Mouse (Mus musculus): ENCODE results near the gene Vps72.
A peak's percentile ranks its signal among the peaks of the same experiment; 100 is the strongest.
"Not testable (repeated sequence)": the region's sequence is repeated elsewhere in the genome, so short reads cannot be mapped to it uniquely, and the experiment has no call there.

Gene Vps72

DNA sequence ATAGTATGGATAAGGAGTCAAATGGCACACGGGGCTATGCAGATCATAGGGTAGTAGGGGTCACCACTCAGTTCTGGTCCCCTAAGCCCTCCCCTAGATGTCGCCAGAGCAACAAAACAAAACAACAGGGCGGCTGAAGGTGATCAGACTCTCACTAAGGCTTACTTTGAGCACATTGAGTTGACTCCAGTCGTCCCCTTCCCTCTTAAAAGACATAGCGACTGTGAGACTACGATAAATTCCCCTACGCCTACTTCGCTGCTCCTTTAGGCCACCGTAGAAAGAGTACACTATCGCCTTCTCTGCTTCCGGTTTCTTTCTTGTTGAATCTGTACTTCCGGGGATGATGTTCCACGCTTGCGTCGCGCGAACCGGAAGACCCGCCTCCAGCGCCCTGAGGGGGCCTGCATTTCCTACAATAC lies 22.9 kb downstream of the Vps72 start, which contains the start of the genes Scnm1 and Lysmd1:
Scnm1 (minus strand) TSS at position 332 of the 422 bp plus-strand sequence.
Lysmd1 (plus strand) TSS at position 409 of the 422 bp plus-strand sequence.
- peak; percentile 90 for DNase-seq (ENCODE audit: low read depth)

DNA sequence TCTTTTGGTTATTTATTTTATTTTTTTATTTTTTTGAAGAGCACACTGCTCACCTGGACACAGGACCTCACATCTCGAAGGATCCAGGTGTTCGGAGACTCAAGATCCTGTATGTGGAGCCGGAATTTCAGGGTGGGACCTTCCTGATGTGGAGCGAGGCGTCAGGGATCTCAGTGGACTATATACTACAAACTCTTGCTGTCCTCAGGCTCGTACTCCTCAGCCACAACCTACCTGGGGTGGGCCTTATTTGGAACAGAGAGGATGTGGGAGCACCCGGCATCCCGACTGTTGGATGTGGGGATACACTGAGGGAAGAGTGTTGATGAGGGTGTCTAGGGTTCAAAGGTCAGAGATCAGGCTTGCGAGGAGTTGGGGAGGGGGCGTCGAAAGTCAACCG lies 23.3 kb downstream of the Vps72 start:
- DNase-seq (ENCODE audit: low read depth), result not testable (repeated sequence)

DNA sequence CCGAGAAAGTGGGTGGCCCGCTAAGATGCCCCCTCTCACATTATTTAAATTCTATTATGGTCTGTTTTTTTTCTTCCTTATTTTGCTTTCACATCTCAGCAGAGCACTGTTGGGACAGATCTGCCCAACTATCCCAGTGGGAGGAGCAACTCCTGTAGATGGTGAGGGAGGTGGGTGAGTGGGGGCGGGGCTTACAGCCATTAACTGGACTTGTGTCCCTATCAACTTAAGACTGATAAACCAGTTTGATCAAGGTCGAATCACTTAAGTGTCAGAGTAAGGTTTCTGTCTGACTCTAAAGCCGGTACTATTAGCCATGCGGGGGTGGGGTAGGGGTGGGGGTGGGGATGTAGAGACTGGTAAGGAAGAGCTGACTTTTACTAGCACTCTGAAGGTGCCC lies 24.2 kb downstream of the Vps72 start:
- no peak for DNase-seq (ENCODE audit: low read depth)

DNA sequence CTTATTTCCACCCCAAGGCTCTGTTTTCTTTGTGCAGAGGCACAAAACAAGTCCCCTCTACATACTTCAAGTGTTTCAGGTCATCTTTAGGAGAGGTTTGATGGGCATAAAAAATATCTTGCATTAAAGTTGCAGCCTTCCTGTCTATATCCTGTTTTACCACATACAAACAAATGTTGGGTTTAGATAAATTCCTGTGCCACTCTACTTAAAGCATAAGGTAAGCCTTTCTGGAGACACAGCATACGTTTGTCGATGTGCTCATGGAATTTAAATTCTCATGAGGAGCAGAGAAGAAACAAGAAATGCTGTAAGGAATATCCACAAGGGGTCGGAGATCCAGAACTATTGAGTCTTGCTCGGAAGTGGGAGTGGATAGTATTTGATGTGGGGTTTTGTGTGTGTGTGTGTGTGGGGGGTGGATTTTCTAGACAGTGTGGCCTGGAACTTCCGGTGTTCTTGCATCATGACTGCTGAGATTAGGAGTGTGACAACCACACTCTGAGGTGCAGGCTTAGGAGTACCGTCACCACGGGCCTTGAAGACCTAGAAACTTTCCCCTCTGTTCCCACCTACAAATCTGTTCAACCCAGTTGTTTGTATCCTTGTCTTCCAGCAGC lies 24.7 kb downstream of the Vps72 start:
- DNase-seq (ENCODE audit: low read depth), result no peak

DNA sequence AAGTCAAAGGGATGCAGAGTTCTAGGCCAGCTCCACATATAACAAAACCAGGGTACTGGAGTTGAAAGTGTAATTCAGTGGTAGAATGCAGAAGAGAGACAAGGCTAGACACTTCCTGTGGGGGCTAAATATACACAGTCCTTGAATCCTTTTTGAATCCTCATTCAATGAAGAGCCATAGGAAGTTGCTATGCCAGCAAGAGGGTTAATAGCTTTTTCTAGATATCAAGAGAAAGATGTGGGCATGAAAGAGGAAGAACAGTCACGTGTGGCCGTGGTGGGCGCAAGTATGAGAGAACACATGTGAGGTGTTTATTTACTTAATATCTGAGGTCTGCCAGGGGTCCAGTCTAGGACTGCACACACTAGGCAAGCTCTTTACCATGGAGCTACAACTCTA lies 25.5 kb downstream of the Vps72 start:
- no peak for DNase-seq (ENCODE audit: low read depth)

DNA sequence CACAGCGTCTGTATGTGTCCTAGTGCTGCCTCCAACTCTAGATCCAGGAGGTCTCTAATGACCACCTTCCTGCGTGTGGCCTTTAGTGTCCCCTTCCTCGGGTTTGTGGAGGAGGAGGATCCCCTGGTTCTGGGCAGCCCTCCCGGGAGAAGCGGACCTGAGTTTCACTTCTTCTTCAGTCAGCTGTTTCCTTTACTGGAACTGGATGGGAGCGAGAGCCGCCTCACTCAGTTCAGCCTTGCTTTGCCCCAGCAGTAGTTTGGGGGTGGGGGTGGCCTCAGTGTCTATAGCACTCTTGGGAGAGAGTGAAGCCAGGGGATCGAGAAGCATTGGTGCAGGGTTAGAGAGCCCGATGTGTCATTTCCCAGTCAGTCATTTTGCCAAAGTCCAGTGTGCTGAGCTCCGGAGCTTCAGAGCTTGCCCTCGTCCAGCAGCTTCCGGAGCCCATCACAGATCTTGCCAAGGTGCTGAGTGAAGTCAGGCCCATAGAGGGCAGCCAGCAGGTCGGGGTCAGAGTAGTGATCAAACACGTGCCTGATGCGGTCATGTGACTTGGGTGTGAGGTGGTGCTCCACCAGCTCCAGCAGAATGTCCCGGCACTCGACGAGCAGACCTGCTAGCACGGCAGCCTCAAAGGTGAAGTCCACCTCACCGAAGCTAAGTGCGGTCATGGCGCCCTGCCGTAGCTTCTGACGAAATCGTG lies 28.9 kb downstream of the Vps72 start:
- no peak for DNase-seq (ENCODE audit: low read depth)

DNA sequence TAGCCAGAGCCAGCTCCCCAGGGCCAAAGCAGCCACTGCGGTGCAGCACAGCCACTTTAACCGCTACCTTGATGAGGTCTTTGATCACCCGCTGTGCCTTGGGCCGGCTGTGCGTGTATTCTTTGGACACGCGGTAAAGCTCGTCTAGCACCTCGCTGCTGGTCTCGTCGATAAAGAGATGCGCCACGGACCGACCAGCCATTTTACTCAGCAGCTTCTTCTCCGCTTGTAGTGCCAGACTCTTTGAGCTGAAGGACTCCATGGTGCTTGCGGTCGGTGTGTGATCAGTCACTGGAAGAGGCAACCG lies 29.4 kb downstream of the Vps72 start:
- no peak for DNase-seq (ENCODE audit: low read depth)

DNA sequence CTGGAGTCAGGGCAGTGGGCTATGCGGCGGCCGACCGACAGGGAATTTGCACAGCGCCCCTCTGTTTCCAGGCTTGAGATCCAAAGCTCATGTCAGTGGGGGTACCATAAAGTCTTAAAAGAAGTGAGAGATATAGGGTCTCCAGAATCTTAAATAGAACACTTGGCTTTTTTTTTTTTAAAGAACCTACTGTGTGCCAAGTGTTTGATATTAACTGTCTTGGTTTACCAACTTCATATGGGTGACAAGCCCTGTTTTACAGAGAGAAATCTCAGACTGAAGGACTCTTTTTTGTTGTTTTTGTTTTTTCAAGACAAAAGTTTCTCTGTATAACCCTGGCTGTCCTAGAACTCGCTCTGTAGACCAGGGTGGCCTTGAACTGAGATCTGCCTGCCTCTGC lies 30.0 kb downstream of the Vps72 start:
- no peak for DNase-seq (ENCODE audit: low read depth)

DNA sequence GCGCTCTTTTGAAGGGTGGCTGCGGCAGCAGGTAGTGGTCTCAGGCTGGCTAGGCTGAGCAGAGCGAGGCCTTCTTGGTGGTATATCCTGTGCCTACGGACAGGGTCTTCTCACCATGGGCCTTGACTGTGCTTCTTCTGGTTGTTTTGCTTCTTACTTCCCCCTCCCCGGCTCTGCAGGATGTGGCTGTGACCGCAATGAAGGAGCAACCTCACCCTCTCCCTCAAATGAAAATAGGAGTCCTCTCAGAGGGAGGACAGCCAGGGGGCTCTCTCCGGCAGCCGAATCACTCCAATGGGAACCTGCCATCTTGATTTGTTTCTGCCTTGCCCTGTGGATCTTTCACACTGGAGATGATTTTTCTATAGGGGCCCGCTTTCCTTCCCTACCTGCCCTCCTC lies 30.7 kb downstream of the Vps72 start:
- DNase-seq (ENCODE audit: low read depth), result no peak

DNA sequence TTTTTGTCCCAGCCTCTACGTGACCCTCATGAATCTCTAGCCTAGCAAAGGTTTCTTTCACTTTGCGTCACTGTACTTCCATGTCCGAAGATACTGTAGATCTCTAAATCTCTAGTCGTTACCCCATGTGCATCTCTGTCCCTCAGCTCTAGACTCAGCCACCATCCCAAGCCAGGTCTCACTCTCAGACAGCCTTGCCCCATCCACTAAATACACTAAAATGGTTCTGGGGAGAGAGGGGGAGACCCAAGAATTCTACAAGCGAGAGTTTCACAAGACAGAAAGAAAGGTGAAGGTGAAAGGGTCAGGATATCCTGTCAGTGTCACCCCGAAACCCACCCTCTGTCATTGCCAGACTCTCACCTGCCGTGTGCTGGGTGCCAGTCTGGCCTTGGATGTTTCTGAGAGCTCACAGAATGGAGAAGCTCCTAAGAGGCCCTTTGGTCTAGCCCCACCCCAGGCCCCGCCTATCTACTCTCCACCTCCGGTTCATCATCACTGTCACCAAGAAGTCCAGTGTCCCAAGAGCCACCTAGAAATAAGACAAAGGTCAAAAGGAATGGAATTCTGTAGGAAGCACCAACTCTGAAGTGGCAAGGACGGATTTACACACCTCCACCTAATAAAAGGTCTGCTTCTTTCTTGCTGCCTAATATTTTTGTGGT lies 31.3 kb downstream of the Vps72 start, which contains the start of gene Tnfaip8l2:
Tnfaip8l2 (minus strand) TSS at position 409 of the 665 bp plus-strand sequence.
- no peak for DNase-seq (ENCODE audit: low read depth)

DNA sequence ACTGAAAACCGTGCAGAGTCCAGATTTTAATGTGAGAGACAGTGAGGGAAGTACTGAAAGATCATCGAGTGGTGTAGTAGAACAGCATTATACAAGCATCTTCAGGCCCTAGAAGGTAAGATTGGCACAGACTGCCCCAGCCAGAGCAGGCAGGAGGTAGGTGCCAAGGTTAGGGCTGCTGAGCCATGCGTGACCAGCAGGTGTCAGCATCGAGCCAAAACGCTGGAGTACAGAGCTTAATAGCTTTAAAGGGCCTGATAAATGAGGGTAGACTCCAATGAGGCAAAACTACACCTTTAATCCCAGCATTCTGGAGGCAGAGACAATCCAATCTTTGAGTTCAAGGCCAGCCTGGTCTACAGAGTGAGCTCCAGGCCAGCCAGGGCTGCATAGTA lies 31.8 kb downstream of the Vps72 start:
- peak; percentile 85 for DNase-seq (ENCODE audit: low read depth)

DNA sequence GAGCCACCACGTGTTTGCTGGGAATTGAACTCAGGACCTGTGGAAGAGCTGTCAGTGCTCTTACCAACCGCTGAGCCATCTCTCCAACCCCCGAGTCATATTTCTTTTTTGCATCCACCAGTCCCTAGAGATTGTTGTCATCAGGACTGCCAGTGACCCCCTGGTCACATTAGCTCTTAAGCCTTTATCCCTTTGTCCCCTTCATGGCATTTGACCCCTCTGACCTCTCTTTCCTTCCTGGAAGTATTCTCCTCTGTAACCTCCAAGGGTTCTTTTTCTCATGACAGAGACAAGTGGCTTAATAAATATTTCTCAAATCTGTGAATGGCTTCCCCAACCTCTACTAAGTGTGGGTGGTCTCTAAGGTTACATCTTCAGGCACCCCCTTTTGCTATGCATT lies 37.1 kb downstream of the Vps72 start:
- DNase-seq (ENCODE audit: low read depth), result no peak

DNA sequence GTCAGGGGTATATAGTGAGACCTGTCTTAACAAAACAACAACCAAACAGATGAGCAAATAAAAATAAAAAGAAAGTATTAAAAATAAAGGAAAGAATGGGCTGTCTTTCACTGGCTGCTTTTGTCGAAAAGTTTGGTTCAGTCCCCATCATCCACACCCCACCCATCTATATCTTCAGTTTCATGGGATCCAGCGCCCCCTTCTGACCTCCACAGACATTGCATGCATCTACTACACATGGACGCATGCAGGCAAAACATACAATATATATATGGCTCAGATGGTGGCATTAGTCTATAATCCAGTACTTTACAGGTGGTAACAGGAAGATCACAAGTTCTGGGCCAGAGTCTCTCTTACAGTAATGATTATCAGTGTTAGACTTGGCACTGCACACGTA lies 43.1 kb downstream of the Vps72 start:
- DNase-seq (ENCODE audit: low read depth), result peak; percentile 66

DNA sequence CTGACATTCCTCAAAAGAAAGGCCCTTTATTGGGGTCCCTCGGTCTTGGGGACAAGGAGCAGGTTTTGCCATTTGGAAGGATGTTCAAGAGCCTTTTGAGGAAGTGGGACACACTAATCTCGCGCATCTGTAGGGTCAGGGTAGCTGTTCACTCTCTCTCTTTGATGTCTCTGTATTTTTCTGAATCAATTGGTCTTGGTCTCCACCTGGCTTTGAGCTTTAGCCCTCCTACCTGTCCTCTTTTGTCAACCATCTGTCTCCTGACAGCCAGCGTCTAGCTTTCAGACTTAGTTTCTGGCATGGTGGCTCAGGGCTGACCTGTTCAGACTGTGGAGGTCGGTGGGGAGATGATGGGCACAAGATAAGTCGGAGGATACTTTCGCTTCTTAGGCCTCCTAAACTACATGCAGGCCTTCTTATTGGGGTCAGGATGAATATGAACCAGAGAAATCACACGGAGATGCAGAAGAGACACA lies 48.7 kb downstream of the Vps72 start:
- DNase-seq (ENCODE audit: low read depth), result no peak

DNA sequence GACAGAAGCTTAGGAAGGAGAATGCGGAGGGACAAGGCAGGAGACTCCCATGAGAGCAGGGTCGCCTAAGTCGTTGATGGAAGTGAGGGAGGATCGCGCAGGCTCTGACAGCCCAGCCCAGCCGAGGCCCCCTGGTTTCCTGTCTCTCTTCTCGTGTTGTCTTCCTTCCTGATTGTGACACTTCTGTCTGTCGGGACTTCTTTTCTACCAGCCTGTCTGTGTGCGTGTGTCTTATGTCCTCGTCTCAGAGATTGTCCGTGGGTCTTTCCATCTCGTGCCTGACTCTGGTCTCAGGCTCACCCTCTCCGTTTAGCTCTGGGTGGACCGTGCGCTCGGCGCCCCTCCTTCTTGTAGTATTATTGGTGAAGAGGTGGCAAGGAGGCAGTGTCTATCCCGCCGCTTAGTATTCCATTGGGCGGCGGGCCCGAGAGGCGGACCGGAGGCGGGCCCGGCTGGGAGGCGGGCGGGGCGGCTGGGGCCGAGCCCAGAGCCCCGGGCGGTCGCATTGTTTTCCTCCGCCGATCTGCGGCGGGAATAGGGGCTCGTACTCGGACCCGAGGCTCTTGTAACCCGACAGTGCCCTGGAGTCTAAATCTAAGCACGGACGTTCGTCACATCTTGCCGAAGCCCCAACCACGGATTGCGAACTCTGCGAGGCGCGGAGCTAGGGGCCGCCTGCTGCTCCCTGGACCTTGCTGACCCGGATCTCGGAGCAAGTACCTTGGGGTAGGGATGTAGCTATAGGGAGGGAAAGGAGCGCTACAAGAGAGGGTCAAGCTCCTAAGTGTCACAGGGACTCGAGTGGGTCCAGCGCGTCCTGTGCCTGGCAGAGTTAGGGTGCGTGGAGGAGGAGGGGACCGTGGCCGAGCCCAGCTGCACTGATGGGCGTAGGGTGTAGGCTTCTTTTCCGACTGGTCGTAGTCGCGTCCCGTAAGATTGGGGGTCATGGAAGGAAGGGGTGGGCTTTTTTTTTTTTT lies 49.5 kb downstream of the Vps72 start, which contains the start of gene Sema6c:
Sema6c (plus strand) TSS at position 471 of the 977 bp plus-strand sequence.
- DNase-seq (ENCODE audit: low read depth), result peak; percentile 76

DNA sequence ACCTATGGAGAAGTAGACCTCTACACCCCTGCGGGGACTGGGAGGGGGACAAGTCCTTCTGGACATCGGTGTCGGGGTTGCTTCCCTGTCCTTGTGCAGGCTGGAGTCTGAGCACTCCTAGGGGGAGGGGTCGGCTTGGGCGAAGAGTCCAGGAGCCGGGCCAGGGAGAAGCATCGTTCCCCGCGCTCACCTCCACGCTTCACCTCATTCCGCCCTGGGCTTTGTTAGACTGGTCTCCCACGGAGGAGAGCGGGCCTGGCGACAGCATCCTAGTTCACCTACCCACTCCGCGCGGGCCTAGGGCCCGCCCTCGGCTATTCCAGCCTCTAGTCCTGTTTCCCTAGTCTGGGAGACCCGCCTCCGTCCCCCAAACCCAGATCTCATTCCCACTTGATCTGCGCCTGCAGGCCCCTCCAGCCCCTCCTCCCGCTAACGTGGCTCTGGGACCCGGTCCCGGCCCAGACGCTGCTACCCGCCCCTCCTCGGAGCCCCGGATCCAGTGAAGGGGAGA lies 50.3 kb downstream of the Vps72 start:
- no peak for DNase-seq (ENCODE audit: low read depth)

DNA sequence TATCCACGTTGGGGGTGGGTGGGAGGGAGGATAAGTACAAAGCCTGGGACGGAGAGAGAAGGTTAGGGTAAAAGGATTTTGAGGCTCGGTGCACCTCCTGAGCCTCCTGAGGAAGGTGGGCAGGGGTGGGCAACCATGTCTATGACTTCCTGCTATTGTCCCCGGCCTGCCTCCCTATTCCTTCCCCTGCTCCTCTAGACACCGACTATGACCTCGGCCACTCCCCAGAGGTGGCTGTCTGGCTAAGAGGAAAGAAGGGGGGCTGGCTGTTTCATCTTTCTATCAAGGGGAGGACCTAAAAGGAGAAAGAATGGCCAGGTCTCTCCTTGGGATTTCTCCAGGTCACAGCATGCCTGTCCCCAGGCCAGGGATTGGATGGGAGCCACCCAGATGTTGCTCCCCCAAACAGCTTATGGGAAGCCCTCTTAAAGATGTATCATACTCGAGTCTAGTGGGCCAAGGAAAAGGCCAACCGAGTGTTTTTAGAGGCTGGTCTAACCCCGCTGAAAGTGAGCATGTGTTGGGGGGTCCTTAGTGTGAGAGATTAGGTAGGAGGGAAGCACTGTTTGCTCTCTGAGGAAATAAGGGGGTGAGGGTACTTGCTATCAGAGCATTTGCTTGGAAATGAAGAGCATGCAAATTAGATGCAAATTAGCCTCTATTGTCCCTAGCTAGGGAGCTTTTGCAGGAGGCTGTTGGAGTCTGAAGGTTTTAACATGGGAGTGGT lies 51.0 kb downstream of the Vps72 start:
- no peak for DNase-seq (ENCODE audit: low read depth)

DNA sequence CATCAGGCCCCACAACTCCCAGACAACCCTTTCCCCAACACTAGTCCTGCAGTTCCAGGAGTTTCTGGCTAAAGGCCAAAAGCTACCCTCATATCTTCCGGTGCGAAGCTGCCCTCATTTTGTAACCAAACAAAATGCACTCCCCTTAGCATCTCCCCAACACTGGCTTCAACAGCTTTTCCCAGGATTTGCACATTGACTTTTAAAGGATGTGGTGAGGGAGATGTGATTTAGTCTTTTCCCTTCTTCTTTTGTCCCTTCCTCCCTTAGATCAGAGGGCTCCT lies 51.5 kb downstream of the Vps72 start:
- DNase-seq (ENCODE audit: low read depth), result no peak

DNA sequence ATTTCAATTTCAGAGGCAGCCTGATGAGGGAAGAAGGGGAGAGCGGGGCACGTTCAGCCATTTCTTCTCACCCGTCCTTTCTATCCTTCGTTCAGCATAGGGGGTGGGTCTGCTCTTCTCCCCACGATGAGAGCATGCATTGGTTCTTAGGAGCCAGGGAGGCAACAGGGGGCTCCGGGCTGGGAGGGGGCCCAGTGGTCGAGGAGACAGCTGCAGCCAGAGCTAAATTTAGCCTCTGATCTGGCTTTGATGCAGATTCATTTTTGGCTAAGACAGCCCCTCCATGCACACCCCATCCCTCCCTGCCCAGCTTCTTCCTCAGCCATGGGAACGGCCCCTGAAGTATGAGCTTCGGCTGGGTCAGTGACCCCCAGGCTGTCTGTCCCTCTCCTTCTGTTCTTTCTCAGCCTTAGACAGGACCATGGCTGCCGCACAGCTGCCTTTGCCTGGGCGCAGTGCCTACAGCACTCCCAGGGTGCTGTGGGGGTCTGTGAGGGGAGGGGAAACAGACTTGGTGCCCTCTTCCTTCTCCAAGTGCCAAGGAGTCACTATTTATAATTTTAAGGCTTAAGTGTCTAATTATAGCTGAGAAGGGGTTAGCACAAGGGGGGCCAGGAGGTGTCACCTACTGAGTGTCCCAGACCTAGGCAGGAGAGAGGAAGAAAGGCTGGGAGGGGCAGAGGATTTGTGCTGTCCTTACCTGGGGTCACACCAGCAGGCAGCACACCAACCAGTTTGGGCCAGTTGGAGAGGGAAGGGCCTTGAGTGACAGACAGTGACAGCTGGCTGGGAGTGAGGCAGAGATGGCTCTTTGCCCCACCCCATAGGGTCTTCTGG lies 52.8 kb downstream of the Vps72 start:
- no peak for DNase-seq (ENCODE audit: low read depth)

DNA sequence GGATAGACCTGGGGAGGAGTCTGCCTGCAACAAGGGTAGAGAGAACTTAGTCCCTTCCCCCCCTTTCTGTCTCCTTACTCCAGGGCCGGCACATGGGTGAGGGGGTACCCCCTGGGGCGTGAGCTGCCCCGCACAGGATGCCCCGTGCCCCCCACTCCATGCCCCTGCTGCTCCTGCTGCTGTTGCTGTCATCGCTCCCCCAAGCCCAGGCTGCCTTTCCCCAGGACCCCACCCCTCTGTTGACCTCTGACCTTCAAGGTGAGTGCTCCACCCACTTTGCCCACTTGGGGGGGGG lies 53.4 kb downstream of the Vps72 start:
- no peak for DNase-seq (ENCODE audit: low read depth)

DNA sequence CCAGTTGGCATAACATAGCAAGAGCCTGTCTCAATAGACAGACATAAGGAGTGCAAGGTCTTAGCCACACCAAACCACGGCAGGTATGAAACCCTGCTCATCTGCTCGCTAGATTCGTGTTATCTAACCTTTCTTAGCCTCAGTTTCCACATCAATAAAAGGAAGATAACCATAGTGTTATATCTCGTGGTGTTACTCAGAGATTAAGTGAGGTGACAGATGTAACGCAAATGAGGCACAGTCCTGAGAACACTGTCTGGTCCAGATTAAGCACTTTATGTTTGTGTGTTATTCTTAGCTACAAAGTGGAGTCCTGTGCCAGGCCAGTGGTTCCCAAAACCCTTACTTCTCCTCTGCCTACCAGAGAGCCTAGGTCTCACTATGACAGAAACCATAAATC lies 54.0 kb downstream of the Vps72 start:
- no peak for DNase-seq (ENCODE audit: low read depth)
